Mouse (Mus musculus) testis, adult 2 months (tissue): ENCODE results near the gene Rasgef1b.

Source experiments
- CTCF ChIP-seq: fragments of 200-500 bp; IDR thresholded peaks from 2 replicates; pipeline ENCODE4 v1.5.1; 2012; ENCODE audit warnings: low read depth, mild to moderate bottlenecking, inconsistent platforms, low read length, moderate library complexity; ENCODE audit not compliant: control insufficient read depth, insufficient read depth, insufficient replicate concordance
- POLR2A ChIP-seq: fragments of 200-500 bp; IDR thresholded peaks from 2 replicates; pipeline ENCODE4 v1.6.1; 2012; ENCODE audit warnings: low read depth, mild to moderate bottlenecking, inconsistent platforms, low read length, moderate library complexity; ENCODE audit not compliant: control insufficient read depth

DNA sequence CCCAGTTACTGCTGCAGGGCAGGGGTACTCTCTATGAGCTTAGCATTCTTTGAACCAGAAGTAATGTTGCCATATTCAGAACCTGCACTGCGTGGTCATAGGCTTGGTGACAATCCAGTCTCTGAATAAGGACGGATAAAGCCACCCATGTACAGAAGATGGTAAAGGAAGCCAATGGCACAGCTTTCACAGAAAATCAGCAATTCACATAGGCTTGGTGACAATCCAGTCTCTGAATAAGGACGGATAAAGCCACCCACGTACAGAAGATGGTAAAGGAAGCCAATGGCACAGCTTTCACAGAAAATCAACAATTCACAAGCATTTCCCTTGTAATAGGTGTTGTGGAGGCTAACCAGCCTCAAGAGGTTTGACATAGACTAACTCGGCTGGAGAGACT is 245.7 kb downstream of the Rasgef1b start:
- TF ChIP-seq POLR2A = no peak
- no peak for TF ChIP-seq CTCF
